Mouse (Mus musculus): Measurements from ENCODE around the gene Gm11096.

The Gm11096 gene

GRCm38 (mm10) chr17:81441463-81441862, at the start of gene Gm11096:
Gene Gm11096, plus strand, starts transcription at chr17:81441763.
- DNase-seq, result no peak

DNA sequence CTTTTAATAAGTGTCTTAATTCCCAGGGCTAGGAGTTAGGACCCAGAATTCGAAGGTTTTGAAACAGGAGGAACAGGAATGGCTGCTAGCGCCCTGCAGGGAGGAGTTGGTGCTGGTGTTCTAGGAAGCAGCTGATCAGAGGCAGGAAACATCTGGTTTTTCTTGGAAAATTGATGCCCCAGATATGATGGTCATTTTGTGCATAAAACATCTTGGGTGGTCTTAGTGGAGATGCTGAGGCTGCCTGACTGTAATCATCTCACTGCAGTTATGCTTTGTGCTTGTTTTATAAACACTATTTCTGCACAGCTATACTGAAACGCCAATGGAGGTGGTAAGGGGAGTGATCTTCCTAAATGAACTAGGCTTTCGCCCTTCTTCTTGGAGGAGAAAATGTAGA, 48.5 kb upstream of the Gm11096 start:
- DNase-seq, result no peak

DNA sequence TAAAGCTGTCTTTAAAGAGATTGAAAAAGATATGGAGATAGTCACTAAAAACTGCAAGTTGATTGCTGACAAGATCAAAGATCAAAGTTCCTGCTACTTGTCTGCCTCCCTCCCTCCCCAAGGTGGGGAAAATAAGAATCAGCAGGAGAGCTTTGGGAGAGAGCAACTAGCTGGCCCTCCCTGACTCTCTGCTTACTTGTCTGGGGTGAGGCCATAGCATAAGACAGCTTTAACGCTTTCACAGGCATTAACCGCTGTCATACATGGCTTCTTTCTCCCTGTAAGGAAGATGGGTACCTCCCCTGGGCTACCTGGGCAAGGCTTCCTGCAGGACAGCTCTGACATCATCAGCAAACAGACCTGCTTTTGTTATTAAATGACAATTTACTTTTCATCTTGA, 47.4 kb upstream of the Gm11096 start:
- no peak for DNase-seq

DNA sequence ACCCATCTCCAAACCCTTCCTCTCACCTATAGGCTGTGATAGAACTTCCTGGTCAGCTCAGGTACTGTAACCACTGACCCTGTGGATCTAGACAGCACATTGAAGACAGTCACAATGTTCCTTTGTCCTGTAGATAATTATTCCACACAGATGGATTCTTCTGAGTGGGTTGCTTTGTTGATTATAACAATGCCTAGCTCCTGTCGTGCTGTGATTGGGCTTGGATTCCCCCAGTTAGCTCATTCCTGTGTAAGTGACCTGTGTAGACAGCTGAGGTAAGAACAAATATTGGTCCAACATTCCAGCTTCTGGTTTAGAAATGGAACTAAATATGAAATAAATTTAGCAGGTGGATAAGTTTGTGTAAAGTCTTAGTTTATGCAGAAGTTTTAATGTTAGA, 44.1 kb upstream of the Gm11096 start:
- no peak for DNase-seq

DNA sequence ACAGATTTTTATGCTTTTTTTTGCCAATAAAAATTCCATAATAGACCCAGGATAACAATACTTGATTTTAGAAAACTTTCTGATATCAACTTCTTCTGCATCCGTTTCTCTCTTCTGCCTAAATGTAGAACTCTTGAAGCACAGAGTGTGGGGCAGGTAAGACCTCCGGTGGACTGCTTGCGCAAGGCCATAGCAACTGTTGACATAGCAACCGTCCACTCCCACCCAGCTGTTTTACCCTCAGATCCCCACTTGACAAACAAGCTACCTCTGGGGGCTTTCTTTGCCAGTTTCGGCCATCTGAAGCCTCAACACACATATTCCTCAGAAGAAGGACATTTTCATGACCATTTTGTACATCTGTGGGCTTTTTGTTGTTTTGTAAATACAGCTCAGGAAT, 41.2 kb upstream of the Gm11096 start:
- DNase-seq, result no peak

- peak; percentile 77 for DNase-seq
Observed at GRCm38 (mm10) chr17:81402636-81403035, 38.9 kb upstream of the Gm11096 start.

DNA sequence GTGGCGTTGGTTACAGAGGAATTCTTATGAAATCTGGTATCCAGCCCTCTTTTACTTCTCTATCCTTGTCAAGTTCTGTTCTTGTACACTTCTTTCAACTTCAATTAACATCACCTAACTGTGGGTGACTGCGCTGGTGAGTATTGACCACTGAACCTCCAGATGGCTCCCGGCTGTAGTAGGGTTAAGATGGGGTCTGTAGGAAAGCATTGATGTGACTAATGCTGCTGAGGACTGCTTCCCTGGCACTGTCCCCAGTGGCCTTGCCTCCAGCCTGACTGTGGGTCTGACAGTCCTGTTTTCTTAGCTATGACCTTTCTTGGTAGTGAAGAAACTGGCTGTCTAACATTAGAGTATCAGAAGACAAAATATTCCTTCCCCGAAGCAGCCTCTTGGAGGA, 38.4 kb upstream of the Gm11096 start:
- no peak for DNase-seq

DNA sequence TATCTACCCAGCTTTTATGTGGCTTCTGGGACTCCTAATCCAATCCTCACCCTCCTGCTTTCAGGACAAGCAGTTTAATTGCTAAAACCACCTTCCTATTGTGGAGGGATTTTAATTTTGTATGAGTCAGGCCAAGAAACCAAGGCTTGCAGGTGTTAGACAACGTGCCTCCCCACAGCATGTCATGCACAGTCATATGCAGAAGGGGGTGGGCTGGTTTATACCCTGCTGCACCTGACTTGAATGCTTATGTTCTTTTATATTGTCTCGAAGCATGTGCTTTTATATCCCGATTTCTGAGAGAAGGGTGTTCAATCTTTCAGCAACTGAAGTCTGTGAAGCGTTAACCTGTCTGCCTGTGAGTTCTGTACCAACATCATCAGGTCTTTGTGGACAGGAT, 37.3 kb upstream of the Gm11096 start:
- DNase-seq, result no peak

DNA sequence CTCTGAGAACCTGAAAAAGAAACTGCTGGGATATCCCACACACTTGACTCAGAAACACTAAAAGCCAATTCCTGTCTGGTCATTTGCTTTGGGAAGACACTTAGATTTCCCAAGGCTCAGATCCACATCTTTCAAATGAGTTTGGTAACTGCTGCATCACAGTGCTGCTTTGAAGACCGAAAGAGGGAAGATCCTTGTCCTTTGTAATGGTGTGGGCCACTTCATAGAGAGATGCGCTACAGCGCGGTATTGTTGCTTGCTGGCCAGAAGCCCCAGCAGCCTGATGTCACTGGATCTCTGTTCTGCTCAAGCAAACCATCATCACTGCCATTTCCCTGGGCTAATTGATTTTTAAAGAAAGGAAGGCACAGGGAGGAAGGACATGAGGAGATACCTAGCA, 28.8 kb upstream of the Gm11096 start:
- DNase-seq, result no peak

- DNase-seq, result no peak
Observed at GRCm38 (mm10) chr17:81416361-81417114, 25.0 kb upstream of the Gm11096 start.

GRCm38 (mm10) chr17:81419802-81420459, 21.6 kb upstream of the Gm11096 start:
- no peak for DNase-seq

- peak; percentile 41 for DNase-seq
Observed at GRCm38 (mm10) chr17:81424256-81424912, 17.2 kb upstream of the Gm11096 start.

- DNase-seq, result no peak
Observed at GRCm38 (mm10) chr17:81427245-81427644, 14.3 kb upstream of the Gm11096 start.

DNA sequence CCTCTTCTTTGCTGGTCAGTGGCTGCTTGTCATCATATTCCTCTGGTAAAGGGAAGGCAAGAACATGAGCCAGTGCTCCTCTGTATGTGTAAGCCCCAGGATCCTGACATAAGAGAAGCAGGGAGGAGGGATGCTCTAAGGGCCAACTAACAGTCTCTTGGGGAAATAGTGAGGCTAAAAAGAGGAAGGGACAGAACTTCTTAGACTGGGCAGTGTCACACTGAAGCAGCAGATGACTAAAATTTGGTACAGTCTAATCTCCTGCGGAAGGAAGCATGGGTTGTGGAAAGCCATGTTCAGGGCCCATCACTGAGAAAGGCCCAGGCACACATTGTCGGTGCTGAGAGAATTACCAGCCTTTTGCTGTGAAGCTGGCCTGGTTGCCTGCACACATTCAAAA, 8.8 kb upstream of the Gm11096 start:
- DNase-seq, result no peak

DNA sequence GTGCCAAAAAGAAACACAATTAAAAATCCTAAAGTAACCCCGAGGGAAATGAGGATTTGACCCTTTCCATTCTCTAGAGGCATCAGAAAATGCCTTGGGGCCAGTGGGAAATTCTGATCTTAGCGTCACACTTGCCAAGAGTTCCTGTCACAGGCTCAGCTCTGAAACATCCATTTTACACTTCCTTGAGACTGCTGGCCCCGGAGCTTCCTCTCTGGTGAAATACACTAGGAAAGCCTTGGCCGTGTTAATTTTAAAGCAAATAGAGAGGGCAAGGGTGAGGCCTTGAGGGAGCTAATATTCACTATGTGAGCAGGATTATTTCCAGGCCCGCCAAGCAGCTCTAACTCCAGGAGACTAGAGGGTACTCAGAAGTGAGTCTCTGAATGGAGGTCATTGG, 8.4 kb upstream of the Gm11096 start:
- DNase-seq, result no peak

- DNase-seq, result no peak
Observed at GRCm38 (mm10) chr17:81455269-81455668, 13.7 kb downstream of the Gm11096 start.

GRCm38 (mm10) chr17:81455977-81456376, 14.4 kb downstream of the Gm11096 start:
- DNase-seq, result no peak

DNA sequence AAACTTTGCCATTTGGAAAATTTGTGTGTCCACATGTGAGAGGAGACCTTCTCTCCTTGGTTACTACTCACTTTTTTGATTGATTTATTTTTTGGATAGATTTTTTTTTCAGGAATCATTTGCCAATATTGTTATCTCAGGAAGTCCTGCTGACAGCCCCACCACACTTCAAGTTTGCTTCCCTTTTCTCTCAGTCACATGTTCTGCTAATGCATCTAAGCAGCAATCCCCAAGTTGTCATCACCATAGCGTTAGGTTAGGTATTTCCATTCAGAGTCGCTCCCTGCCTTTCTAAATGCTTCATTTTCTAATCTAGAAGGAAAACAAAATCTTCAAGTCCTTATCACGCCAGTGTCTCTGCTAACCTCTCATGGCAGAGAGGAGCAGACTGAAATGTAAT, 17.8 kb downstream of the Gm11096 start:
- DNase-seq, result no peak

- no peak for DNase-seq
Observed at GRCm38 (mm10) chr17:81468941-81469340, 27.4 kb downstream of the Gm11096 start.

GRCm38 (mm10) chr17:81473363-81473762, 31.8 kb downstream of the Gm11096 start:
- peak; percentile 38 for DNase-seq

- peak; percentile 37 for DNase-seq
Observed at GRCm38 (mm10) chr17:81477420-81477819, 35.9 kb downstream of the Gm11096 start.

- no peak for DNase-seq
Observed at GRCm38 (mm10) chr17:81479807-81480206, 38.2 kb downstream of the Gm11096 start.

- peak; percentile 34 for DNase-seq
Observed at GRCm38 (mm10) chr17:81480351-81481161, 39.0 kb downstream of the Gm11096 start.
